Mouse (Mus musculus): ENCODE measurements at regions not wholly inside any gene's neighbourhood (a gene's known extent, or its start where the extent isn't known, plus 50 kb on each side); places are given as distances from the start of the nearest gene placed in this dataset.

GRCm38 (mm10) chr15:61770721-61771542, 848.1 kb upstream of the A1bg start:
- peak; percentile 73 for ATAC-seq (replicated peaks; ENCODE audit: poor library complexity)

- ATAC-seq (replicated peaks; ENCODE audit: poor library complexity), result no peak
These were observed 843.8 kb upstream of the A1bg start for GRCm38 (mm10) chr15:61766544-61767094.

GRCm38 (mm10) chr15:61753802-61754201, 831.0 kb upstream of the A1bg start:
- ATAC-seq (replicated peaks; ENCODE audit: poor library complexity), result no peak

GRCm38 (mm10) chr15:61723696-61724095, 800.9 kb upstream of the A1bg start:
- ATAC-seq (replicated peaks; ENCODE audit: poor library complexity), result no peak

GRCm38 (mm10) chr15:61718486-61718885, 795.7 kb upstream of the A1bg start:
- no peak for ATAC-seq (replicated peaks; ENCODE audit: poor library complexity)

- no peak for ATAC-seq (replicated peaks; ENCODE audit: poor library complexity)
These were observed 794.4 kb upstream of the A1bg start for GRCm38 (mm10) chr15:61717216-61717615.

- ATAC-seq (replicated peaks; ENCODE audit: poor library complexity), result no peak
These were observed 791.1 kb upstream of the A1bg start for GRCm38 (mm10) chr15:61713953-61714352.

- no peak for ATAC-seq (replicated peaks; ENCODE audit: poor library complexity)
These were observed 786.1 kb upstream of the A1bg start for GRCm38 (mm10) chr15:61708928-61709327.

- no peak for ATAC-seq (replicated peaks; ENCODE audit: poor library complexity)
These were observed 785.1 kb upstream of the A1bg start for GRCm38 (mm10) chr15:61707952-61708351.

- no peak for ATAC-seq (replicated peaks; ENCODE audit: poor library complexity)
These were observed 769.9 kb upstream of the A1bg start for GRCm38 (mm10) chr15:61692679-61693078.

GRCm38 (mm10) chr15:61690425-61690824, 767.6 kb upstream of the A1bg start:
- ATAC-seq (replicated peaks; ENCODE audit: poor library complexity), result no peak

GRCm38 (mm10) chr15:61689776-61690397, 767.1 kb upstream of the A1bg start:
- ATAC-seq (replicated peaks; ENCODE audit: poor library complexity), result no peak

- no peak for ATAC-seq (replicated peaks; ENCODE audit: poor library complexity)
These were observed 760.2 kb upstream of the A1bg start for GRCm38 (mm10) chr15:61682968-61683367.

- ATAC-seq (replicated peaks; ENCODE audit: poor library complexity), result no peak
These were observed 747.7 kb upstream of the A1bg start for GRCm38 (mm10) chr15:61670556-61670955.

GRCm38 (mm10) chr15:61660581-61660980, 737.8 kb upstream of the A1bg start:
- no peak for ATAC-seq (replicated peaks; ENCODE audit: poor library complexity)

- ATAC-seq (replicated peaks; ENCODE audit: poor library complexity), result no peak
These were observed 734.1 kb upstream of the A1bg start for GRCm38 (mm10) chr15:61656951-61657350.

- ATAC-seq (replicated peaks; ENCODE audit: poor library complexity), result no peak
These were observed 732.0 kb upstream of the A1bg start for GRCm38 (mm10) chr15:61654846-61655245.

GRCm38 (mm10) chr15:61653853-61654252, 731.0 kb upstream of the A1bg start:
- ATAC-seq (replicated peaks; ENCODE audit: poor library complexity), result no peak

- ATAC-seq (replicated peaks; ENCODE audit: poor library complexity), result no peak
These were observed 696.1 kb upstream of the A1bg start for GRCm38 (mm10) chr15:61618638-61619500.

GRCm38 (mm10) chr15:61610662-61611061, 687.9 kb upstream of the A1bg start:
- no peak for ATAC-seq (replicated peaks; ENCODE audit: poor library complexity)

GRCm38 (mm10) chr15:61609656-61610055, 686.8 kb upstream of the A1bg start:
- ATAC-seq (replicated peaks; ENCODE audit: poor library complexity), result no peak

Data from megakaryocyte progenitor cell, adult 5-6 weeks (primary cell).